Mouse (Mus musculus): Measurements from ENCODE around the gene Cadps.

GRCm38 (mm10) chr14:12707395-12707794 is 115.5 kb downstream of the Cadps start:
- no peak for TF ChIP-seq POLR2A (IDR thresholded peaks at IDR 0.05; ENCODE audit: extremely low read depth, insufficient read depth, low read length)
- no peak for TF ChIP-seq CTCF (IDR thresholded peaks at IDR 0.05; ENCODE audit: extremely low read depth, insufficient read depth, low read length)
